Mouse (Mus musculus) heart, embryonic 14.5 days (tissue): ENCODE data around the gene Pnpla5. TPM values are rescaled to one million over a fixed set of nuclear protein-coding genes. Genes with fewer than 3 reads are reported as not detected.

Experiments
- ATAC-seq: fragments of 200-750 bp; cut with Nextera tagmentation; 2 replicates; pipeline ENCODE4 v1.8.0; 2017; ENCODE audit warnings: low read depth, moderate TSS enrichment; ENCODE audit not compliant: insufficient number of reproducible peaks, insufficient read depth, low FRiP score
- H3K27ac ChIP-seq, 2 experiments: fragments of 200-500 bp in 1 of 2; fragments of 300-500 bp in 1 of 2; sonication (generic) in 1 of 2; replicated peaks in 1 of 2; 2 replicates each; pipeline ENCODE4 v1.5.1; 2012 to 2014; ENCODE audit warnings: low read depth in 2 of 2, low read length in 2 of 2, control low read depth in 1 of 2, mild to moderate bottlenecking in 1 of 2, mixed read lengths in 1 of 2; ENCODE audit not compliant: control insufficient read depth in 1 of 2, insufficient read depth in 1 of 2
- H3K27me3 ChIP-seq: fragments of 300-500 bp; sonication (generic); 2 replicates; pipeline ENCODE4 v1.6.1; 2014; ENCODE audit warnings: mild to moderate bottlenecking, low read length, control low read depth; ENCODE audit not compliant: control insufficient read depth, insufficient read depth
- H3K36me3 ChIP-seq: fragments of 300-500 bp; sonication (generic); 2 replicates; pipeline ENCODE4 v1.6.1; 2014; ENCODE audit warnings: mild to moderate bottlenecking, control low read depth, low read length, mixed read lengths; ENCODE audit not compliant: control insufficient read depth, insufficient read depth
- H3K4me1 ChIP-seq, 2 experiments: fragments of 200-500 bp in 1 of 2; fragments of 300-500 bp in 1 of 2; sonication (generic) in 1 of 2; 2 replicates each; pipeline ENCODE4 v1.6.1; 2012 to 2014; ENCODE audit warnings: low read length in 2 of 2, control low read depth in 1 of 2, mixed read lengths in 1 of 2; ENCODE audit not compliant: control insufficient read depth in 2 of 2, insufficient read depth in 2 of 2
- H3K4me2 ChIP-seq: fragments of 300-500 bp; sonication (generic); 2 replicates; pipeline ENCODE4 v1.6.1; 2014; ENCODE audit warnings: mild to moderate bottlenecking, low read length
- H3K4me3 ChIP-seq, 2 experiments: fragments of 200-500 bp in 1 of 2; fragments of 300-500 bp in 1 of 2; sonication (generic) in 1 of 2; 2 replicates each; pipeline ENCODE4 v1.5.1; 2012 to 2014; ENCODE audit warnings: low read length in 2 of 2, mild to moderate bottlenecking in 2 of 2, control low read depth in 1 of 2, low read depth in 1 of 2, moderate library complexity in 1 of 2; ENCODE audit not compliant: control insufficient read depth in 1 of 2, insufficient read depth in 1 of 2
- H3K9ac ChIP-seq: fragments of 300-500 bp; sonication (generic); 2 replicates; pipeline ENCODE4 v1.6.1; 2014; ENCODE audit warnings: mild to moderate bottlenecking, low read length
- H3K9me3 ChIP-seq: fragments of 300-500 bp; sonication (generic); 2 replicates; pipeline ENCODE4 v1.6.1; 2016; ENCODE audit warnings: low read length, control low read depth; ENCODE audit not compliant: control insufficient read depth
- WGBS: fragments of 180-500 bp; shearing (Covaris S2); extraction: QIAGEN DNeasy Blood & Tissue Kit; methylation state at CpG from one replicate; pipeline ENCODE4 v1.1.7; 2014; 5-methylcytosine and 5-hydroxymethylcytosine counted together
- microRNA-seq: library from miRNA; unstranded; fragments of <30 nt; microRNA quantifications from one replicate; pipeline ENCODE4, GENCODE M21; 2016
- polyA plus RNA-seq: library from polyadenylated mRNA; unstranded; fragments of >200 nt; fragmentation: Nextera tagmentation; extraction: Ambion mirVana; gene quantifications from 2 replicates; pipeline ENCODE4 v1.2.1, GENCODE M21; 2014

Gene Pnpla5
- polyA plus RNA-seq, 1 experiment from 2014 or later, result not detected

DNA sequence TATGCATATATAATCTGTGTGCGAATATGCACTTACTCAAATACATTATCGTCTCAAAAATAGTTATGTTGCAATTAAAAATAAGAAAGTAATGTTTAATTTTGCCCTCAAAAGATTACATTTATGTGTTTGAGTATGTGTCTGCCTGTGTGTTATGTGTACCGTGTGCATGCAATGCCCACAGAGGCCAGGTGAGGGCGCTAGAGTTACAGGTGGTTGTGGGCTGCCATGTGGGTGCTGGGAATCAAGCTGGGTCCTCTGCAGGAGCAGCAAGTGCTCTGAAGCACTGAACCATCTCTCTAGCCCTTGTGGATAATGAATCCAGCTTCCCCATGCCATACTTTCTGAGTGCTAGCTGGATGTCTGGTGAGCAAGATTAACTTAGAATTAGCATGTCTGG is 57.3 kb downstream of the Pnpla5 start:
- Histone ChIP-seq H3K36me3 (no peaks in the 10 kb centered on the region), H3K27me3 (peaks cover 65% of the 10 kb centered on the region), H3K9ac (no peak overlapping the region), H3K4me2 (no peak overlapping the region), H3K4me1 (no peaks in the 10 kb centered on the region), H3K9me3 (peaks cover 14% of the 10 kb centered on the region), H3K4me3 (no peak overlapping the region), H3K27ac (no peak overlapping the region)
- 62% methylated on average over 4 of the region's 4 CpGs for WGBS
- no peak for ATAC-seq

DNA sequence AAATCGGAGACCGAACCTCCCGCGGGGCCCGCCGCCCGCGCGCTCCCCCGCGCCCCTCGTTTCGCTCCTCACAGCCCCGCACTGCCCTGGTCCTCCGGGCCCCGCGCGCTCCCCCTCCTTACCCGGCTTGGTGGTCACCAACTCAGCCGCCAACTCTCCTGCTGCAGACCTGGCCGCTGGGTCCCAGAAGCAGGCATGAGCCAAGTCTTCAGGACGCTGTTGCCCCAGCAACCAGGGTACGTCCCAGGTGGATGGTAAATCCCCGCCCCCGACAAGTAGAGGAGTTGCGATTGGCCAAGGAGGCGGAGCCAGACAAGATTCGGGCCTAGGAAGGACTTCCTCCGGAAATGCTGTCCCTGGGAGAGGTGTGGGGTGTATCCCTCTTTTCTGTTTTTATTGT is 57.8 kb downstream of the Pnpla5 start, which contains the start of gene Efcab6:
TSS of gene Efcab6 (minus strand) at position 240 of the 400 bp plus-strand sequence.
- Histone ChIP-seq H3K27me3 (peaks cover 60% of the 10 kb centered on the region), H3K36me3 (no peaks in the 10 kb centered on the region), H3K9ac (no peak within 1 kb of the TSS), H3K4me2 (peak within 1 kb of the TSS; percentile 38; the same call in 1 of the 2 replicates), H3K4me1 (no peaks in the 10 kb centered on the region), H3K27ac (no peak within 1 kb of the TSS), H3K9me3 (peaks cover 14% of the 10 kb centered on the region), H3K4me3 (no peak within 1 kb of the TSS)
- 3% methylated on average over 29 of the region's 29 CpGs for WGBS
- no peak for ATAC-seq

Small RNA genes within 50 kb of the gene (microRNA-seq; reads per million reads assigned to microRNA genes)
- not detected for gene Mir6392

Other genes with a start within 250 kb of the Pnpla5 start
- gene Efcab6, start 57.8 kb downstream of the Pnpla5 start, polyA plus RNA-seq, result 0.18 TPM in 1 of 2 replicates, not detected in the other
- 0.18 and 0.23 TPM in 2 replicates for gene Sult4a1, start 17.4 kb downstream of the Pnpla5 start, polyA plus RNA-seq
- 0.50 and 0.61 TPM in 2 replicates for gene Pnpla3, start 44.7 kb upstream of the Pnpla5 start, polyA plus RNA-seq
- gene Samm50, start 69.1 kb upstream of the Pnpla5 start, polyA plus RNA-seq, result 85.2 and 88.2 TPM in 2 replicates
- 15.1 and 18.5 TPM in 2 replicates for gene Parvb, start 108.9 kb upstream of the Pnpla5 start, polyA plus RNA-seq
- gene Parvg, start 200.9 kb upstream of the Pnpla5 start, polyA plus RNA-seq, result 0.80 and 1.1 TPM in 2 replicates